Mouse (Mus musculus): Measurements from ENCODE around the gene Ammecr1. TPM values are rescaled to one million over a fixed set of nuclear protein-coding genes. Genes with fewer than 3 reads are reported as not detected.

Gene Ammecr1
- polyA plus RNA-seq, 1 experiment from 2014 or later = 7.3 TPM

DNA sequence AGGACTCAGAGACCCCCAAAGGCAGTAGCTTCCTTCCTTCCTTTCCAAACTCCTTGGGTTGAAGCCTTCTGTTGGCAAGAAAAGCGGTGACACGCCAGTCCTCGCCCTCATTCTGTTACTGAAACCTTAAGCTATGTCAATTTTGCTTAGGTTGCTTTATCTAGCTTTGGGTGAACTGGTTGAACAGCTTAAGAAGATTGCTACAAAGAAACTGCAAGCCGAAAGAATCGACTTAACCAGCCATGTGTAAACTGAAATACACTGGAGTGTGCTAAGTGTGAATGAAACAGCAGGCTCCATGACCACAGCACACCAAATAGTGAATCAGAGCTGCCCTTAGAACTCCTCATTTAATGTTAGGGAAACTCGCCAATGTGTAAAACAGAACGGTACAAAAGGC lies 80.6 kb downstream of the Ammecr1 start:
- WGBS = 88% methylated on average over 7 of the region's 7 CpGs
- ATAC-seq (ENCODE audit: low FRiP score, low TSS enrichment) = no peak
- H3K4me1 ChIP-seq (ENCODE audit: insufficient read depth, low read length) = no peaks in the 10 kb centered on the region

GRCm38 (mm10) chrX:142883593-142883992 lies 82.9 kb downstream of the Ammecr1 start:
- H3K9ac ChIP-seq (replicated peaks; ENCODE audit: low read length) = no peak overlapping the region
- no peak overlapping the region for H3K4me3 ChIP-seq (ENCODE audit: low read length)
- 83% methylated on average over 4 of the region's 4 CpGs for WGBS
- no peak for ATAC-seq (ENCODE audit: low FRiP score, low TSS enrichment)
- H3K27ac ChIP-seq (ENCODE audit: low read length) = no peak overlapping the region
- H3K9me3 ChIP-seq (ENCODE audit: low read length) = no peaks in the 10 kb centered on the region
- no peaks in the 10 kb centered on the region for H3K36me3 ChIP-seq (ENCODE audit: insufficient read depth, low read length)
- no peak overlapping the region for H3K4me2 ChIP-seq (replicated peaks; ENCODE audit: low read depth, low read length)
- peaks cover 10% of the 10 kb centered on the region for H3K27me3 ChIP-seq (ENCODE audit: insufficient read depth, low read length)
- no peaks in the 10 kb centered on the region for H3K4me1 ChIP-seq (ENCODE audit: insufficient read depth, low read length)

More for the DNA sequence above, 80.6 kb downstream of the Ammecr1 start:
- Histone ChIP-seq H3K9me3 (ENCODE audit: low read length) (no peaks in the 10 kb centered on the region), H3K4me2 (replicated peaks; ENCODE audit: low read depth, low read length) (no peak overlapping the region), H3K27ac (ENCODE audit: low read length) (no peak overlapping the region), H3K4me3 (ENCODE audit: low read length) (no peak overlapping the region), H3K27me3 (ENCODE audit: insufficient read depth, low read length) (peaks cover 10% of the 10 kb centered on the region), H3K36me3 (ENCODE audit: insufficient read depth, low read length) (no peaks in the 10 kb centered on the region), H3K9ac (replicated peaks; ENCODE audit: low read length) (no peak overlapping the region)

DNA sequence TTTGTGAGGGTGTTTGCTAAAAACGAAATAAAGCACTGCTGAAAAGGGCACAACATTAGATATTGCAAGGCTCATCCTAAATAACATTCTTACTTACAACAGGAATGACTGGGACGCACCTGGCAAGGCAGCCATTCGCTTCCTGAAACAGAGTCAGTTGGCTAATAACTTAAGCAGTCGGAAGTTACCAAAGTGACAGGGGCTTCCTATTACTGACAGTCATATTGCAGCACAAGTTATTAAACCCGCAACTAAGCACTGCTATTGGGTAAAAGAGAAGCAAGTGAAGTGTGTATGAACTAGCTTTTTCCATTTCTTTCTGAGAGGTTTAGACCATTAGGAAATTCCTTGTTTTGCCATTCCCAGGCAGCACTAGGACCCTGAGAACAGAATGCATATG lies 84.3 kb downstream of the Ammecr1 start:
- no peaks in the 10 kb centered on the region for H3K4me1 ChIP-seq (ENCODE audit: insufficient read depth, low read length)
- H3K4me3 ChIP-seq (ENCODE audit: low read length) = no peak overlapping the region
- no peak overlapping the region for H3K9ac ChIP-seq (replicated peaks; ENCODE audit: low read length)
- no peaks in the 10 kb centered on the region for H3K9me3 ChIP-seq (ENCODE audit: low read length)
- WGBS = 86% methylated on average over 5 of the region's 5 CpGs
- ATAC-seq (ENCODE audit: low FRiP score, low TSS enrichment) = no peak
- peaks cover 11% of the 10 kb centered on the region for H3K27me3 ChIP-seq (ENCODE audit: insufficient read depth, low read length)
- no peak overlapping the region for H3K27ac ChIP-seq (ENCODE audit: low read length)
- no peak overlapping the region for H3K4me2 ChIP-seq (replicated peaks; ENCODE audit: low read depth, low read length)
- H3K36me3 ChIP-seq (ENCODE audit: insufficient read depth, low read length) = no peaks in the 10 kb centered on the region

DNA sequence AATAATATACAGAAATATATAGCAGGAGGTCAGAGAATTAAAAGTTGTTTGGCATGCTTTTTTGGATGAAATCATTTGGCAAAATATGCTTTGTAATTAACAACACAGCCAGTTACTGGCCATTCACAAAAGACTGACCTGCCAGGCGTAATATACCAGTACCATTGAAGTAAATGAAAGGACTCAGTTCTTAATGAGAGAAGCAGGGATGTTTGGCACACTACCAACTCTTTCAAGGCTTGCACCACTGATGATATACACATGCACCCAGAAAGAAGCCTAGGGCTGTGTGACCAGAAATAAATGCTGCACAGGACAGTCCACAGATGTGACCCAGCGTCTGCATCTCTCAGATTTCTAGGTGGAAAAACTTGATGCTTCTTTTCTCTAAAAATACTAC lies 96.7 kb downstream of the Ammecr1 start:
- H3K27me3 ChIP-seq (ENCODE audit: insufficient read depth, low read length) = no peaks in the 10 kb centered on the region; the same call in 1 of the 2 replicates
- H3K4me2 ChIP-seq (replicated peaks; ENCODE audit: low read depth, low read length) = no peak overlapping the region
- H3K4me1 ChIP-seq (ENCODE audit: insufficient read depth, low read length) = no peaks in the 10 kb centered on the region
- no peak overlapping the region for H3K27ac ChIP-seq (ENCODE audit: low read length)
- H3K36me3 ChIP-seq (ENCODE audit: insufficient read depth, low read length) = no peaks in the 10 kb centered on the region
- no peak overlapping the region for H3K4me3 ChIP-seq (ENCODE audit: low read length)
- H3K9me3 ChIP-seq (ENCODE audit: low read length) = no peaks in the 10 kb centered on the region
- no peak for ATAC-seq (ENCODE audit: low FRiP score, low TSS enrichment)
- 78% methylated on average over 2 of the region's 2 CpGs for WGBS
- H3K9ac ChIP-seq (replicated peaks; ENCODE audit: low read length) = no peak overlapping the region

- no peak overlapping the region for H3K4me3 ChIP-seq (ENCODE audit: low read length)
- WGBS = 89% methylated on average over 9 of the region's 9 CpGs
- H3K36me3 ChIP-seq (ENCODE audit: insufficient read depth, low read length) = no peaks in the 10 kb centered on the region
- no peak overlapping the region for H3K27ac ChIP-seq (ENCODE audit: low read length)
- H3K4me2 ChIP-seq (replicated peaks; ENCODE audit: low read depth, low read length) = no peak overlapping the region
- H3K9ac ChIP-seq (replicated peaks; ENCODE audit: low read length) = no peak overlapping the region
- ATAC-seq (ENCODE audit: low FRiP score, low TSS enrichment) = no peak
- H3K4me1 ChIP-seq (ENCODE audit: insufficient read depth, low read length) = no peaks in the 10 kb centered on the region
- H3K27me3 ChIP-seq (ENCODE audit: insufficient read depth, low read length) = peaks cover 13% of the 10 kb centered on the region; the same call in 1 of the 2 replicates
- H3K9me3 ChIP-seq (ENCODE audit: low read length) = no peaks in the 10 kb centered on the region
Observed at GRCm38 (mm10) chrX:142848032-142848431, 118.5 kb downstream of the Ammecr1 start.

- Histone ChIP-seq H3K4me1 (ENCODE audit: insufficient read depth, low read length) (no peaks in the 10 kb centered on the region), H3K4me2 (replicated peaks; ENCODE audit: low read depth, low read length) (no peak overlapping the region), H3K27me3 (ENCODE audit: insufficient read depth, low read length) (peaks cover 13% of the 10 kb centered on the region; the same call in 1 of the 2 replicates), H3K36me3 (ENCODE audit: insufficient read depth, low read length) (no peaks in the 10 kb centered on the region), H3K4me3 (ENCODE audit: low read length) (no peak overlapping the region), H3K9ac (replicated peaks; ENCODE audit: low read length) (no peak overlapping the region), H3K9me3 (ENCODE audit: low read length) (no peaks in the 10 kb centered on the region), H3K27ac (ENCODE audit: low read length) (no peak overlapping the region)
- 70% methylated on average over 6 of the region's 6 CpGs for WGBS
- ATAC-seq (ENCODE audit: low FRiP score, low TSS enrichment) = no peak
Observed at GRCm38 (mm10) chrX:142846266-142846665, 120.3 kb downstream of the Ammecr1 start.

DNA sequence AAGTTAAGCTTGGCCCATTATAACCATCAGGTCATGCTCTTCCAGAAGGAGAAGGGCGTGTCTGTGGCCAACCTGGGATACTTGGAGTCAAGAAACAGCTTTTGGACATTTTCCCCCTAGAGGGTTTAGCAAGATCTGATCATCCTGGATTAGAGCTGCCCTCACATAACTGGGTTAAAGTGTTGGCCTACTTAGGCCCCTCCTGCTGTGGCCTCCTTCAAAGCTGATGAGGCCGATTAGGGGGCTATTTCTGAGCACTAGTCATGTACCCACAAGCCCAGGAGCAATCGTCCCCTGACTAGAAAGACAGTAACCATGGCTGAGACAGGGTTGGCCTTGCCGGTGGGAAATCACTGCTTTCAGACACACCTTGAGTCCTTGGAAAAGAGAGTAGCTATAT lies 124.6 kb downstream of the Ammecr1 start:
- no peak for ATAC-seq (ENCODE audit: low FRiP score, low TSS enrichment)
- Histone ChIP-seq H3K27ac (ENCODE audit: low read length) (no peak overlapping the region), H3K9me3 (ENCODE audit: low read length) (no peaks in the 10 kb centered on the region), H3K4me3 (ENCODE audit: low read length) (no peak overlapping the region), H3K27me3 (ENCODE audit: insufficient read depth, low read length) (peaks cover 13% of the 10 kb centered on the region; the same call in 1 of the 2 replicates), H3K4me2 (replicated peaks; ENCODE audit: low read depth, low read length) (no peak overlapping the region), H3K9ac (replicated peaks; ENCODE audit: low read length) (no peak overlapping the region), H3K4me1 (ENCODE audit: insufficient read depth, low read length) (no peaks in the 10 kb centered on the region), H3K36me3 (ENCODE audit: insufficient read depth, low read length) (no peaks in the 10 kb centered on the region)
- 76% methylated on average over 4 of the region's 4 CpGs for WGBS

DNA sequence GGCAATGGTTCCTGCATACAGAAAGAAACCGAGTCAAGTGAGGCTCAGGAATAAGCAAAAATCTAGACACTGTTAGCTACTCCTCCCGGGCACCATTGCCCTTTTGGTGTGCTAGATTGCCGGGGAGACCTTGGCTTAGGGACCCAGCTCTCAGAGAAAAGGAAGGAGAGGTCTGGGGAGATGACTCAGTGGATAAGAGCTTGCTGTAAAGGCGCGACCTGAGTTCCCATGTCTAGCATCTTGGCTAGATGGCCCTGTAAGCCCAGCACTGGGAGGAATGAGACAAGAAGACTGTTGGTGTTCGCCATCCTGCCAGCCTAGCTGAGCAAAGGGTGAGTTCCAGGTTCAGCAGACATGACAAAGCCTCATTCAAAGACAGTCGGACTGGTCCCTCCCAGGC lies 127.1 kb downstream of the Ammecr1 start:
- Histone ChIP-seq H3K4me1 (ENCODE audit: insufficient read depth, low read length) (no peaks in the 10 kb centered on the region), H3K27me3 (ENCODE audit: insufficient read depth, low read length) (0 out of 2 replicates have a peak, but pooled peaks cover 7% of the 10 kb centered on the region), H3K4me2 (replicated peaks; ENCODE audit: low read depth, low read length) (no peak overlapping the region), H3K9ac (replicated peaks; ENCODE audit: low read length) (no peak overlapping the region), H3K4me3 (ENCODE audit: low read length) (no peak overlapping the region), H3K27ac (ENCODE audit: low read length) (no peak overlapping the region), H3K9me3 (ENCODE audit: low read length) (no peaks in the 10 kb centered on the region), H3K36me3 (ENCODE audit: insufficient read depth, low read length) (0 out of 2 replicates have a peak, but pooled peaks cover 5% of the 10 kb centered on the region)
- WGBS = 81% methylated on average over 7 of the region's 7 CpGs
- ATAC-seq (ENCODE audit: low FRiP score, low TSS enrichment) = no peak

DNA sequence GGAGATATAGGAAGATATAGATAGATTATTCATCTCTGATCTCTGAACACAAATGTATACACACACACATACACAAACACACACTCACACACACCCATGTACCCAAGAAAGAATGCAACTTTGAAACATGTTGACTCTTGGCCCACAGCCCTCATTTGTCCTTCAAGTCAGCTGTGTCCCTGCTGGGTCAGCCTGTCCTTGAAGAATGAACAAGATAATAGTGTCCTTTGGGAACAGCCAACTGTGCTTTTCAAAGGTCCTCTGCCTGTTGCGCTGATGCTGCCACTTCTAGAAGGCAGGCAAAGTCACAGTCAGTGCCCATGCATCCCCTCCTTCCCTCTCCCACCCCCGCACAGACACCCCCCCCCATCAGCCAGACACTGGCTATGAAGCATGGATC lies 127.7 kb downstream of the Ammecr1 start:
- H3K9ac ChIP-seq (replicated peaks; ENCODE audit: low read length) = no peak overlapping the region
- no peaks in the 10 kb centered on the region for H3K9me3 ChIP-seq (ENCODE audit: low read length)
- no peak overlapping the region for H3K4me2 ChIP-seq (replicated peaks; ENCODE audit: low read depth, low read length)
- 73% methylated on average over 2 of the region's 2 CpGs for WGBS
- 0 out of 2 replicates have a peak, but pooled peaks cover 7% of the 10 kb centered on the region for H3K27me3 ChIP-seq (ENCODE audit: insufficient read depth, low read length)
- H3K4me3 ChIP-seq (ENCODE audit: low read length) = no peak overlapping the region
- H3K36me3 ChIP-seq (ENCODE audit: insufficient read depth, low read length) = 0 out of 2 replicates have a peak, but pooled peaks cover 5% of the 10 kb centered on the region
- no peak for ATAC-seq (ENCODE audit: low FRiP score, low TSS enrichment)
- H3K4me1 ChIP-seq (ENCODE audit: insufficient read depth, low read length) = no peaks in the 10 kb centered on the region
- H3K27ac ChIP-seq (ENCODE audit: low read length) = no peak overlapping the region

DNA sequence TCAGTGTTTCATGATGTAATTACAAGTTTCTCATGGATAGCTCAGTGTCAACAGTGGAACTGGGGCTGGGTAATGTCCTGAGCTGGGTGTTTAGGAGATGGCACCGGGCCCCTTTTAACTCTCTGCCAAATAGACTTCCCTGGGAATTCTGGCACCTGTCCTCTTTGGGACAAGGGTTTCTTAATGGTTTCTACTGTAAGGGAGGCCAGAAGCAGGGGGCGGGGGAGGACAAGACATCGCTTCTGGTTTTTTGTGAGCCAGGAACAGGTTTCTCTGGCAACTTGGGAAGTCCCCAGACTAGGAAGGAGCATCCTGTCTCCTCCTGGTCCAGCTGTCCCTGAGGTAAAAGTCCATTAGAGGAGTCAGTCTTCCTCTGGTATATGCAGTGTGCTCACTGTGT lies 129.2 kb downstream of the Ammecr1 start:
- 86% methylated on average over 3 of the region's 3 CpGs for WGBS

More for the DNA sequence above, 129.2 kb downstream of the Ammecr1 start:
- no peak for ATAC-seq (ENCODE audit: low FRiP score, low TSS enrichment)
- Histone ChIP-seq H3K27ac (ENCODE audit: low read length) (no peak overlapping the region), H3K27me3 (ENCODE audit: insufficient read depth, low read length) (0 out of 2 replicates have a peak, but pooled peaks cover 7% of the 10 kb centered on the region), H3K4me3 (ENCODE audit: low read length) (no peak overlapping the region), H3K4me2 (replicated peaks; ENCODE audit: low read depth, low read length) (no peak overlapping the region), H3K4me1 (ENCODE audit: insufficient read depth, low read length) (peaks cover 6% of the 10 kb centered on the region; the same call in 1 of the 2 replicates), H3K9ac (replicated peaks; ENCODE audit: low read length) (no peak overlapping the region), H3K9me3 (ENCODE audit: low read length) (no peaks in the 10 kb centered on the region), H3K36me3 (ENCODE audit: insufficient read depth, low read length) (0 out of 2 replicates have a peak, but pooled peaks cover 5% of the 10 kb centered on the region)

All from kidney, embryonic 16.5 days (tissue).